Mouse (Mus musculus) ovary, adult 10 weeks (tissue): ENCODE measurements around the gene Rflna. TPM values are rescaled to one million over a fixed set of nuclear protein-coding genes. Genes with fewer than 3 reads are reported as not detected.

ENCODE experiments used
- polyA plus RNA-seq: library from polyadenylated mRNA; stranded (reverse); fragments of 350-450 nt; fragmentation: Illumina TruSeq; extraction: RNeasy Lipid Tissue Mini Kit (QIAGEN cat#74804); gene quantifications from one replicate; pipeline ENCODE4 v1.2.3, GENCODE M21; 2014

Rflna gene
- polyA plus RNA-seq, result not detected

DNA sequence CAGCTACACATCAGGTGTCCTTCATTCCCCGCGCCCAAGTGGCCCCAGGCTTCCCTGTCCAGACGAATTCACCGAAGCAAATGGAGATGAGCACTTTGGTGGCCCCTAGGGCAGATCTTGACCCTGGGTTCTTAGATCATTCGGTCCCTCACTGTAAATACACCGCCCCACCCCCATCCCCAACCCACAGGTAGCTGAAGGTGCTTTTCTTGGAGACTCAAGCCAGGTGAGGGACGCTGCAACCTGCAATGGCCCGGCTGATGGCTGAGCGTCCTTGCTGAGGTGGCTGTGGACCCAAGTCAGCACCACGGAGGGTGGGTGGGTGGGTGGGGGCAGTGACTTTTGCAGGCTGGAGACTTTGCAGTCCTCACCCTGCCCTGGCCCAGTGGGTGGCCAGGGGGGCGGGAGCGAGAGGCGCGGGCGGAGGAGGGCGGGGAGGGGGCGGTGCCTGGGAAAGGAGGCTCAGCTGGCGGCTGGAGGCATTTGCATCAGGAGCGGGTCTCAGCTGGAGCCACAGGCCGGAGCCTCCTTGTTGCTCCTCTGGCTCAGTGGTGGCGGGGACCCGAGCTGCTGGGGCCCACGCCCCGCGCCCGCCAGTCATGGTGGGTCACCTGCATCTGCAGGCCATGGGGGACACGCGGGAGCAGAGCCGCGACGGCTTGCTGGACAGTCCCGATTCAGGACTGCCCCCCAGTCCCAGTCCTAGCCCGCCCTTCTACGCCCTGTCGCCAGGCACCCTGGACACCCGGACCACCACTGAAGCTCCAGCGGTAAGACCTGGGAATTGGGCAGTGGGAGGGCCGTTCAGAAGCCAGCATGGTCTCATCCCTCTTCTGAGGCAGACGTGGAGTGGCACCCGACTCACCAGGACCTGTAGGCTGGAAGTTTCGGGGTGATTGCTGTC lies at the start of gene Rflna:
Rflna (plus strand) TSS at position 253 of the 904 bp plus-strand sequence.

Other genes starting within 250 kb of the Rflna start
- 0.34 TPM for gene Ccdc92, start 140.8 kb upstream of the Rflna start, polyA plus RNA-seq
- 104 TPM for gene Zfp664, start 140.5 kb upstream of the Rflna start, polyA plus RNA-seq
- 2.3 TPM for gene Ncor2, start 176.0 kb downstream of the Rflna start, polyA plus RNA-seq